Mouse (Mus musculus) ovary, adult 18-20 months (tissue): Measurements from ENCODE around the gene Mex3d.
A peak's percentile ranks its signal among the peaks of the same experiment; 100 is the strongest.

Experiments used
- DNase-seq: peaks from one replicate; pipeline ENCODE4 v3.0.0; 2022; ENCODE audit warnings: low spot score, mixed read lengths

Gene Mex3d

DNA sequence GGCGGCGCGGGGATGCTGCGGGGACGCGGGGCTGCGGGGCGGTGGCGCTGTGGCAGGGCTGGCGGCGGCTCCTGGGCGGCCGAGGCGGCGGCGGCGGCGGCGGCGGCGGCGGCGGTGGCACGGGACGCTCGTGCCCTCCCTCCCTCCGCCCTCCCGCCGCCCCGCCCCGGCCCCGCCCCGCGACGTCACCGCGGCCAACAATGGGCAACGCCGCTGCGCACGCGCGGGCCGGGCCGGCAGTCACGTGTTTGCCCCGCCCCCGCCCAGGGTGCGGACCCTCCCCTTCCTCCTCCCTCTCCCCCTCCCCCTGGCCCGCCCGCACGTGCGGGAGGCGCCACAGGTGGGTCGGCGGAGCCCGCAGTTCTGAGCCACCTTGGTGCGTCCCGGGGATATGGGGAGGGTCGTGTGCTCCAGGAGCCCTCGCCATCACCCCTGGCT, at the start of gene Mex3d:
TSS of gene Mex3d (minus strand) at position 138 of the 438 bp plus-strand sequence.
- peak; percentile 81 for DNase-seq

GRCm38 (mm10) chr10:80436276-80436675, 48.8 kb upstream of the Mex3d start:
- DNase-seq, result no peak

DNA sequence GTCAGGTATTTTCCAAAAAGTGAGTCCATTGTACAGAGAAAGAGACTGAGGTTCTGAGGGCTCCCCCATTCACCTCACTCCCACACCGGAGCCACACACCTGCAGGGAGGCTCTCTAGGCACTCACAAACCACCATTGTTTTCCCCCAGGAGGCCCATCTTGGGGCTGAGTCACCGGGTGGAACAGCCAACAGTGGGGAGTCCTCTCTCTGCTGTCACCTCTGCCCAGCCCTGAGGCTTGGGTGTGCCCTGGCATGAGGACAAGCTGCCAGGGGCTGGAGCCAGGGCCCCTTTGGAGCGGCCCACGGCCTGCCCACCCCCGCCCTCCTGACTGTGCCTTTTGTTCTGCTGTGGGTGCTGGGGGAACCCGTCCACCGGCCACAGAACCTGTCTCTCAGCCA, 48.3 kb upstream of the Mex3d start:
- no peak for DNase-seq

DNA sequence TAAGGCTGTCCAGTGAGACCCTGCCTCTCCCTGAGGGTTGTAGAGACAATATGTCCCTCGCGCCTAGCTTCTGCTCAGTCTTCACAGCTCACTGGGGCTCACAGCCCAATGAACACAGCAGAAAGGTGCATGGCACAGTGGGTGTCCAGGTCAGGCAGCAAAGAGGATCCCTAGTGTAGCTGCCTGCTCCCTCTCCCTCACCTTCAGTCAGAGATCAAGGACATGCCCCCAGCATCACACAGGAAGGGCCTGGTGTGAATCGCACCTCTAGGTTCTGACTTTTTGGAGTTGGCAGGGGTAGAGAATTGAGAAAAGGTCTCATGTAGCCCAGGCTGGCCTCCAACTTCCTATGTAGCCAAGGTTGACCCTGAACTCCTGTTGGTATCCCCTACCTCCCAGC, 47.4 kb upstream of the Mex3d start:
- no peak for DNase-seq

GRCm38 (mm10) chr10:80434233-80434592, 46.8 kb upstream of the Mex3d start:
- no peak for DNase-seq

DNA sequence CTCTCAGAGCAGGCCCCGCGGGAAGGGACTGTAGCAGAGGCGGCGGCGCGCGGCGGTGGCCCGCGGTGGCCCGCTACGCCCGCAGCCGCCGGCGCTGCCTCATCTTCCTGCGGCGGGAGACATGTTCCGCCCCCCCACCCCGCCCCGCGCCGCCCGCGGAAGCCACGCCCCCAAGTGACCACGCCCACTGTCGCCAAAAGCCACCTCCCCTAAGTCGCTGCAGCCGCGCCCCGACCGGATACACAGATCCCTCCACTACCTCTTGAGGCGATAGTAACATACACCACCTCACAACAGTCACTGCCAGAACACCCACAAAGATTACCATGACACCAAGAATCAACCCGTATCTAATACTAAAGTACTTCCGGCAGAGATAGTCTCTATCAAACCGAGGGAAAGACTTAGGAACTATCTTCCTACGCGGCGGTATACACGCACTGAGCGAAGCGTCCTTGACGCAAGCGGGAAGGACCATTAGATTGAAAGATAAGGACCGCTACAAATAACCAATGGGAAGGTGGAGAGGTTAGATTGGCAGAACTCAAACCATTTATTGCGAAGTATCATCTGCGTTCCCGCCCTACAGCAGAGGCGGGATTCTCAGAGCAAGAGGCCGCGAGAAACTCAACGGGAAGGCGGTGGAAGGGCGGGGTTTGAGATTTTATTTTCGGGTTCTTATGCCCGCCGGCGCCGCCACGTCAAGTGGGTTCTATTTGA, 46.2 kb upstream of the Mex3d start, which contains the start of gene Tcf3:
TSS of gene Tcf3 (minus strand) at position 135 of the 720 bp plus-strand sequence.
- DNase-seq, result peak; percentile 94

DNA sequence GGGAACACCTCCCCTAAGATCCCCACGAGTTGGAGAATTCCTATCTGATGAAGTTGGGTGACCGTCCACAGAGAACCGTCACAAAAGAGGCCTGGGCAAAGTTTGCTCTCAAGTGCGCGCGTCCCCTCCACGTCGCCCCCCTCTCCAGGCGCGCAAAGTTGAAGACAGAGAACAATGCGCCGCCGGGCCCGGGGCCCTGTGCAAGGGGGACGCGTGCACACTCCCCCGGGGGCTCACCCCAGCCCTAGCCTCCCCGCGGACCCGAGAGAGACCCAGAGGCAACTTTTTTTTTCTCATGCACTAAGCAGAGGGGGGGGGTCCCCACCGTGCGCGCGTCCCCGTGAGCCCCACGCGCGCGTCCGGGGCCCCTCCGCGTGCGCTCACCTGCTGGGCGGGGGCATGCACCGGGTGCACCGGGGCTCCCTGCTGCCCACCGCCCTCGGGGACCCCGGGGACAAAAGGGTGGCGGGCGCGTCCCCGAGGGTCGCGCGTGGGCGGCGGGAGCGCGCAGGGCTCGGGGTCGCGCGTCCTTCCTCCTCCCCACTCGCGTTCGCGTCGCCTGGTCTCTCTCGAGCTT, 45.6 kb upstream of the Mex3d start:
- no peak for DNase-seq

- no peak for DNase-seq
Observed at GRCm38 (mm10) chr10:80432387-80432785, 44.9 kb upstream of the Mex3d start.

DNA sequence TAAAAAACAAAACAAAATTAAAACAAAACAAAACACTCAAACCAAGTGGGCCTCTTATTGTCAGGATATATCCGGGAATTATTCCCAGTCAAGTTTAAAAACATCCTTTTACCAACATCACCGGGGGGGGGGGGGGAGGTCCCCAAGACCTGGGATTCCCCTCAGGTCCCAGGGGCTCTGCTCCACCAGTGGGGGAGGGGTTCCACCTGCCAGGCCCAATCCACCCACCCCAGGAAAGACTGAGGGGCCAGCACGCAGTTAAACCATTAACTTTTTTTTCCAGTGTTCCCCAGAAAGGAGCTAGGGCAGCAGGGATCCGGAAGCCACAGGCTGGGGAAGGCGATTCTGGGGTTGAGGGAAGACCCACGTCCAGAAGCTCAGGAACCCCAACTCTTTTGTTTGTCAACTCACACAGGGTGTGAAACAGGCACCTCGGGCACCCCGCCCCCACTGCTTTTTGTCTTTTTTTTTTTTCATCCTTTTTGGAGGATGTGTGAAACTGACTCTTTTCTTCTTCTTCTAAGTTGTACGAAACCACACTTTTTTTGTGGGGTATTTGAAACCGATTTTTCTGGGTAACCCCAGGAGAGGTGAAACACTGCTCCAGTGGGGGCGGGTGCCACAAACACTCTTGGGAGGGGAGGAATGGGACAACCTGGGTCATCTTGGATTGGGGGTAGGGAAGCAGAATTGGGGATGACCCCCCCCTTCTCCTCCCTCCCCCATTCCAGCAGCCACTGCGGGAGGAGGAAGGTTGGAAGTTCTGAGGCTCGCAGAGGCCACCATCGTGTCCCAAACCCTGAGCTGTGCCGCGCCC, 44.3 kb upstream of the Mex3d start:
- DNase-seq, result no peak

- no peak for DNase-seq
Observed at GRCm38 (mm10) chr10:80430375-80430980, 43.0 kb upstream of the Mex3d start.

GRCm38 (mm10) chr10:80429800-80430199, 42.3 kb upstream of the Mex3d start:
- no peak for DNase-seq

DNA sequence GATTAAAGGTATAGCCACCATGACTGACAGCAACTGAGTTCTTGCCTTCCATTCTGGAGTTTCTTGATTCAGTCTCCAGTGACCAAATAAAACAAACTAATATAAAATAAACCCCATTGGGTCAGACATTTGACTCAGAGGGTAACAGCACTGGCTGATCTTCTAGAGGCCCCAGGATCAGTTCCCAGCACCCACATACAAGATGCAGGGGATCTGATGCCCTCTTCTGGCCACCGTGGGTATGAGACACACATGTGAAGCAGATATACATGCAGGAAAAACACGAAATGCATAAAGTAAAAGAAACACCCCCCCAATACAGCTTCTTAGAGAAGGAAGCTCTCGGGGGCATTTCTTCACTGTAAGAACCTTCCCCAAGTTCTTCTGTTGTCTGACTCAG, 37.6 kb upstream of the Mex3d start:
- DNase-seq, result no peak

DNA sequence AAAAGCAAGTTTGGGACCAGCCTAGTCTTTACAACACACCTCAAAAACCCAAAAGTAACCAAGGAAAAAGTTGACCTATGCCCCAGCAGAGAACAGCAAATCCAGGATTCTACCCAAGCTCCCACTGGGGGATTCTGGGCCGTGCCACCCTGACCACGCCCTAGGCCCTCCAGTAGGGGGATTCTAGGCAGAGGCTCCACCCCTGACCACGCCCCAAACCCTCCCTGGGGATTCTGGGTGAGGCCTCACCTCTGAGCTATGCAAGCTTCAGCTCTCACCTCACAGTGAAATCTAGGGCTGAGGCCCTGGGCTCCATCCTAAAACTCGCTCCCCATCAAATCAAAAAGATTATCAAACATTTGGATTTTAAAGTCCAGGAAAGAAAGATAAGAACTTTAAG, 36.1 kb upstream of the Mex3d start:
- DNase-seq, result no peak

GRCm38 (mm10) chr10:80421651-80422472, 34.4 kb upstream of the Mex3d start:
- no peak for DNase-seq

GRCm38 (mm10) chr10:80421208-80421607, 33.7 kb upstream of the Mex3d start:
- DNase-seq, result no peak

- DNase-seq, result no peak
Observed at GRCm38 (mm10) chr10:80420729-80421128, 33.3 kb upstream of the Mex3d start.

DNA sequence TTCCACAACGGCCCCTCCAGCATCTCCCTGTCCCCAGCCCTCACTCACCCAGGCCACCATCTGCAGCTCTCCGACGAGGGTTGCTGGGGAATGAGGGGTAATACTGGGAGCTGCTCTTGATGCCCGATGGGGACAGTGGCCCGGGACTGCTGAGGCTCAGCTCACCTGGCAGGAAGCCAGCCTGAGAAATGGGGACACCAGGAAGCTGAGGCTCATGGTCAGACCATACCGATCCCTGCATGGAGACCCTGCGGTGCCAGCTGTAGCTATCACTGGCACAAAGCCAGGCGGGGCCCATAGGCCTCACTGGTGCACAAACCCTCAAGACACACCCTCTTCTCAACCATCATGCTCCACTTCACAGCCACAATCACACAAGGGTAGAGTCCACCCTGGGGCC, 32.0 kb upstream of the Mex3d start:
- no peak for DNase-seq

- peak; percentile 47 for DNase-seq
Observed at GRCm38 (mm10) chr10:80418311-80418710, 30.9 kb upstream of the Mex3d start.

GRCm38 (mm10) chr10:80417841-80418240, 30.4 kb upstream of the Mex3d start:
- DNase-seq, result no peak

DNA sequence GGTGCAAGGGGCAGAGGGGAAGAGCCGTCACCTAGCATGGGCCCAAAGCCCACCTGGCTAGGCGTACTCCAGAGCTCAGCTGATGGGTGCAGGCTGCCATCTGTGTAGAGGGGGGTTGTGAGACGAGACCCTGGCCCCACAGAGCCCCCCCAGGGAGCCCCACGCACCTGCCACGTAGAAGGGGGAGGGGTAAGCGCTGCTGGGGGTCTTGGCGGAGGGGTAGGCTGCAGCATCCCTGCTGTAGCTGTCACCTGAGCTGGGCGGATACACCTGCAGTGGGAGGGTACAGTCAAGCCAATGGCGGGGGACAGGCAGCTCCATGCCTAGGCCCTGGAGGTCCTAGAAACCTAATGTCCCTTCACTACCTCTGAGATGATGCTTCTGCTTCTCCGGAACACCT, 29.9 kb upstream of the Mex3d start:
- no peak for DNase-seq

GRCm38 (mm10) chr10:80415566-80415965, 28.1 kb upstream of the Mex3d start:
- DNase-seq, result no peak
